ENCODE assay signal across 13 mouse cellular contexts in genomic region chr3:97334618-97335017, GRCm38 (mm10). TPM values are rescaled to one million over a fixed set of nuclear protein-coding genes. Genes with fewer than 3 reads are reported as not detected.
DNase-seq lines count a peak whose midpoint lies in the region; ATAC-seq and TF ChIP-seq lines count a peak whose summit lies in the region.
"Had no signal": no experiment of that assay in that cellular context is flagged by ENCODE, and none has a peak within 500 bp of the region (broad histone marks: within the 10 kb centered on the region; RNA-seq: fewer than 3 reads in every experiment).

No protein-coding gene starts in this region.

- no peak overlapping the region for H3K4me3 ChIP-seq in kidney, embryonic 14.5 days (ENCODE audit: low read length)

- no peak for TF ChIP-seq POLR2A in brain, embryonic 14.5 days (IDR thresholded peaks at IDR 0.05; ENCODE audit: borderline replicate concordance, extremely low read depth, insufficient read depth, insufficient read length, poor library complexity, severe bottlenecking)

- ATAC-seq in kidney, embryonic 14.5 days (ENCODE audit: low FRiP score, low TSS enrichment), result no peak

- H3K27ac ChIP-seq in kidney, embryonic 14.5 days (ENCODE audit: low read depth, low read length), result no peak overlapping the region

- H3K9me3 ChIP-seq in kidney, embryonic 14.5 days (ENCODE audit: control insufficient read depth, low read length), result no peaks in the 10 kb centered on the region

- no peaks in the 10 kb centered on the region for H3K27me3 ChIP-seq in kidney, embryonic 14.5 days (ENCODE audit: control insufficient read depth, insufficient read depth, low read length)

- H3K4me1 ChIP-seq in kidney, embryonic 14.5 days (ENCODE audit: control insufficient read depth, insufficient read depth, low read length), result peaks cover 15% of the 10 kb centered on the region

- H3K4me2 ChIP-seq in kidney, embryonic 14.5 days (replicated peaks; ENCODE audit: low read depth, low read length), result no peak overlapping the region
- H3K4me2 ChIP-seq: heart, embryonic 11.5 days; lung, embryonic 14.5 days; midbrain, embryonic 11.5 days had no signal

- TF ChIP-seq CTCF in brain, embryonic 14.5 days (IDR thresholded peaks at IDR 0.05; ENCODE audit: borderline replicate concordance, extremely low read depth, insufficient read depth, insufficient read length), result no peak

- H3K9ac ChIP-seq in kidney, embryonic 14.5 days (ENCODE audit: low read depth, low read length), result no peak overlapping the region
- H3K9ac ChIP-seq: lung, embryonic 14.5 days had no signal

- DNase-seq in adrenal gland, postnatal 10 days, result peak; percentile 15
- DNase-seq in adrenal gland, adult 18-20 months (ENCODE audit: low spot score in 2 of 2), result no peak
- DNase-seq in layer of hippocampus, adult 9-11 months, result peak; percentile 41
- no peak for DNase-seq in layer of hippocampus, postnatal 25 days (ENCODE audit: extremely low spot score in 1 of 2, low spot score in 1 of 2)
- DNase-seq in brain, embryonic 14.5 days (ENCODE audit: low read depth), result peak; percentile 77
- peak; percentile 27 to 48 for DNase-seq in layer of hippocampus, postnatal 36 days
- DNase-seq in retina, embryonic 14.5 days (ENCODE audit: low spot score), result no peak
- DNase-seq: cerebellum, adult 8-10 months; kidney, postnatal 14 days; lung, embryonic 14.5 days had no signal

- H3K36me3 ChIP-seq in kidney, embryonic 14.5 days (ENCODE audit: control insufficient read depth, insufficient read depth, low read length), result no peaks in the 10 kb centered on the region

- WGBS in kidney, embryonic 14.5 days, result 61% methylated on average over 9 of the region's 9 CpGs

RNA-seq across cellular contexts. Expression of gene Bcl9, which starts 36.9 kb away (rescaled TPM):
- total RNA-seq in adrenal gland, postnatal 10 days (2021), result 10 to 100 TPM; 13.8 to 19.1 TPM
- 10 to 100 TPM; 10.7 to 12.8 TPM for total RNA-seq in adrenal gland, adult 18-20 months (2021)
- total RNA-seq in layer of hippocampus, postnatal 25 days (2021), result 10 to 100 TPM; 49.3 to 69.1 TPM
- polyA plus RNA-seq in brain, embryonic 14.5 days (2012; rRNA removed), result 37.4 and 77.8 TPM in 2 replicates
- 10 to 100 TPM; 59.1 to 63.3 TPM for total RNA-seq in layer of hippocampus, postnatal 36 days (2021)
- 57.3 and 72.4 TPM in 2 replicates for polyA plus RNA-seq in kidney, embryonic 14.5 days (2014; fragmentation: Nextera tagmentation; extraction: Ambion mirVana)

Comparison
In these comparisons a context has a peak if more than half of its experiments do, and no peak if none do; other contexts are left out.
1. DNase-seq: peak in adrenal gland, postnatal 10 days (single experiment), layer of hippocampus, adult 9-11 months (single experiment), brain, embryonic 14.5 days (single experiment) and layer of hippocampus, postnatal 36 days (2 of 2); none in adrenal gland, adult 18-20 months (0 of 2), layer of hippocampus, postnatal 25 days (0 of 2) and retina, embryonic 14.5 days (single experiment).